Mouse (Mus musculus) liver, embryonic 11.5 days (tissue): ENCODE measurements around the gene Hoxd3. TPM values are rescaled to one million over a fixed set of nuclear protein-coding genes. Genes with fewer than 3 reads are reported as not detected.

Experiments used
- ATAC-seq: fragments of 200-750 bp; cut with Nextera tagmentation; replicated peaks from 2 replicates; pipeline ENCODE4 v1.8.0; 2017; ENCODE audit warnings: moderate number of reproducible peaks, mild to moderate bottlenecking, moderate TSS enrichment, moderate library complexity; ENCODE audit not compliant: low FRiP score
- DNase-seq: peaks from one replicate; pipeline ENCODE4 v3.0.0-alpha.2; 2017; ENCODE audit warnings: low spot score
- H3K27ac ChIP-seq: fragments of 300-500 bp; sonication (generic); 2 replicates; pipeline ENCODE4 v1.5.1; 2014; ENCODE audit warnings: mild to moderate bottlenecking, low read depth, low read length, control low read depth
- H3K27me3 ChIP-seq: fragments of 300-500 bp; sonication (generic); replicated peaks from 2 replicates; pipeline ENCODE4 v1.6.1; 2014; ENCODE audit warnings: low read length, mixed read lengths; ENCODE audit not compliant: control insufficient read depth, insufficient read depth
- H3K36me3 ChIP-seq: fragments of 300-500 bp; sonication (generic); 2 replicates; pipeline ENCODE4 v1.6.1; 2014; ENCODE audit warnings: mild to moderate bottlenecking, low read length, moderate library complexity, mixed read lengths; ENCODE audit not compliant: control insufficient read depth, insufficient read depth
- H3K4me1 ChIP-seq: fragments of 300-500 bp; sonication (generic); replicated peaks from 2 replicates; pipeline ENCODE4 v1.6.1; 2014; ENCODE audit warnings: low read length, mixed read lengths; ENCODE audit not compliant: control insufficient read depth, insufficient read depth
- H3K4me2 ChIP-seq: fragments of 300-500 bp; sonication (generic); 2 replicates; pipeline ENCODE4 v1.6.1; 2014; ENCODE audit warnings: mild to moderate bottlenecking, control low read depth, moderate library complexity
- H3K4me3 ChIP-seq: fragments of 300-500 bp; sonication (generic); 2 replicates; pipeline ENCODE4 v1.5.1; 2014; ENCODE audit warnings: low read depth, low read length, control low read depth
- H3K9ac ChIP-seq: fragments of 300-500 bp; sonication (generic); 2 replicates; pipeline ENCODE4 v1.6.1; 2014; ENCODE audit warnings: low read depth, low read length, control low read depth
- H3K9me3 ChIP-seq: fragments of 300-500 bp; sonication (generic); 2 replicates; pipeline ENCODE4 v1.6.1; 2016; ENCODE audit warnings: low read length, inconsistent platforms, mixed read lengths; ENCODE audit not compliant: control insufficient read depth
- WGBS: fragments of 180-500 bp; shearing (Covaris S2); extraction: QIAGEN DNeasy Blood & Tissue Kit; methylation state at CpG from one replicate; pipeline ENCODE4 v1.1.7; 2014; 5-methylcytosine and 5-hydroxymethylcytosine counted together
- polyA plus RNA-seq: library from polyadenylated mRNA; unstranded; fragments of >200 nt; fragmentation: Nextera tagmentation; extraction: Ambion mirVana; gene quantifications from 2 replicates; pipeline ENCODE4 v1.2.1, GENCODE M21; 2014

The Hoxd3 gene
- polyA plus RNA-seq, 1 experiment from 2014 or later: 0.47 TPM

DNA sequence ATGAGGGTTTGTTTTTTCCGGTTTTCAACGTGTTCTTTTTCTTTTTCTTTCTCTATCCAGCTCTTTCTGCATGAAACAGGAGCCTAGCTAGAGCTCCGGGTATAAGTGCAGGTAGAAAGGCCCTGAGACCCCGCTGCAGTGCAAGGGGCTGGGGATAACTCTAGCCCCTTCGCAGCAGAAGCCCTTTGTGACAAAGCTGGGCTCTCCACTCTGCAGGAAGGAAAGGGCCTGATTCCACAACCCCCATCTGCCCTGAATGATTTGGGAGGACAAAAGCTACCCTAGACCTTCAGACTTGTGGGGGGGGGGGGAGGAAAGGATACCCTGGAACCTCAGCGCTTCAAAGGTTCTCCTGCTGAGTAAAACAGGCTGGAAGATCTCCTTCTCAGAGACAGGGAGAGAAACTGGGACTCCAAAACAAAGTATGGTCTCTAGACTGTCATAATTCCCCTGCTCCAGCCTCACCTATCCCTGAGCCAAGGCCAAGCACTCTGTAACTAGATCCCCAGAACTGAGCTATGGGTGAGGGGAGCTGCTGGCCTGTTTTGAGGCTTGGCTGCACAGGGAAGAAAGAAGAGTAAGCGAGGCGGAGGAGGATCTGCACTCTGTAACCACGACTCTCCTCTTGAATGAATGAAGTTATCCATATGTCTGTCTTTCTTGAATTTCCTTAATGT is 35.2 kb upstream of the Hoxd3 start:
- Histone ChIP-seq H3K27ac (no peak overlapping the region), H3K4me1 (no peaks in the 10 kb centered on the region), H3K27me3 (peaks cover 100% of the 10 kb centered on the region), H3K36me3 (no peaks in the 10 kb centered on the region), H3K4me2 (no peak overlapping the region), H3K9ac (no peak overlapping the region), H3K4me3 (no peak overlapping the region), H3K9me3 (no peaks in the 10 kb centered on the region)
- peak; percentile 30 for DNase-seq
- ATAC-seq: no peak
- 4% methylated on average over 9 of the region's 9 CpGs for WGBS

DNA sequence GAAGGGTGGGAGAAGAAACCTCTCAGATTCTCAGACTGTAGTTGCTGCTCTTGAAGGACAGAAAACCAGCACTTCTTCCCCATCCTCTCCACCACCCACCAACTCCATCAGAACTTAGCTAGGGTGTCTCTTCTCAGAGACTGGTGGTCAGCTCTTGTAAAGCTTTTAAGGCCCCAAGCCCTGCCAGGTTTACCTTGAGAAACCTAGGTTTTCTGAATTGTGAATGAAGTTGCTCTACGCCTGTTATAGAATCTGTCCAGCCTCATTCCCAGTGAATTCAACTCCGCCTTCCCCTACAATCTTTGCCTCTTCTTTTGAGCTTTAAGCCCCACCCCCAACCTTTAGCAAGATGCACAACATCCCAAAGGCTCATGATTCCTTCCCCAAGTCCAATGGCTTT is 34.6 kb upstream of the Hoxd3 start:
- 9% methylated on average over 2 of the region's 2 CpGs for WGBS

DNA sequence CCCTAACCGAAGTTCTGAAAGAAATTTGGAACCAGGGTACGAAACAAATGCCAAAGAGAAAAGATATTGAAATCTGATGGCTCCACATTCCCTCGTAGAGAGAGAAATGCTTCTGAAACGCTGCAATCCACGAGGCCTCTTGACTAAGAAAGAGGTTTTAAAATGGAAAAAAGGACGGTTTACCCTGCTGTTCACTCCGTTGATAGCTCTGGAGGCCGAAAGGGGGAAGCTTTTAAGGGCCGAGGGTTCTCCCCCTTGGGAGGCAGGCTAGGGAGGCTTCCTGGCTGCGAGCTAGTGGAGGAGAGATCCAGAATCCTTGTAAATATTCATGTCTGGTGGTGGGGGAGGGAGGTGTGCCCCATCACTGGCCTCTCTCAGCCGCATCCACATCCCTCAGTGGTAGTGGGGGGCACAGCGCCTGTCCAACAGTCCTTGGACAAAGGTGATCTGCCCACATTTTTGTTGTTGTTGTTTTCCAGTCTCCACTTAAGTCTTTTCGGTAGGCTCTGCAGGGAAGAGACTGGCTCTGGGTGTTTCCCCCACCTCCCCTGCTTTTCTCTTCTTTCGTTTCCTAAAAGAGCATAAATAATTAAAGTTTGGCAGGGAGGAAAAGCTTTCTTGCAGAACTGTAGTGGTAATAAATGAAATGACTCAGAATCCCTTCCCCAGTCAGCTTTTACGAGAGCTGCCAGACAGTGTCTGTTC is 32.7 kb upstream of the Hoxd3 start, which contains the start of gene Hoxd11:
Hoxd11 (plus strand) TSS at position 667 of the 705 bp plus-strand sequence.
- H3K9me3 ChIP-seq: no peaks in the 10 kb centered on the region
- DNase-seq (no peak), ATAC-seq (no peak)
- H3K9ac ChIP-seq: no peak within 1 kb of the TSS
- peak within 1 kb of the TSS; percentile 6; the same call in 1 of the 2 replicates for H3K4me2 ChIP-seq
- H3K36me3 ChIP-seq: no peaks in the 10 kb centered on the region
- peaks cover 7% of the 10 kb centered on the region; the same call in 1 of the 2 replicates for H3K4me1 ChIP-seq
- WGBS: 5% methylated on average over 15 of the region's 15 CpGs
- H3K4me3 ChIP-seq: no peak within 1 kb of the TSS
- H3K27me3 ChIP-seq: peaks cover 100% of the 10 kb centered on the region
- H3K27ac ChIP-seq: no peak within 1 kb of the TSS

More for the DNA sequence above, 34.6 kb upstream of the Hoxd3 start:
- ATAC-seq (no peak), DNase-seq (no peak)
- no peak overlapping the region for H3K9ac ChIP-seq
- H3K4me1 ChIP-seq: 0 out of 2 replicates have a peak, but pooled peaks cover 3% of the 10 kb centered on the region
- no peaks in the 10 kb centered on the region for H3K9me3 ChIP-seq
- H3K27ac ChIP-seq: no peak overlapping the region
- H3K27me3 ChIP-seq: peaks cover 100% of the 10 kb centered on the region
- H3K4me3 ChIP-seq: no peak overlapping the region
- H3K4me2 ChIP-seq: no peak overlapping the region
- no peaks in the 10 kb centered on the region for H3K36me3 ChIP-seq

DNA sequence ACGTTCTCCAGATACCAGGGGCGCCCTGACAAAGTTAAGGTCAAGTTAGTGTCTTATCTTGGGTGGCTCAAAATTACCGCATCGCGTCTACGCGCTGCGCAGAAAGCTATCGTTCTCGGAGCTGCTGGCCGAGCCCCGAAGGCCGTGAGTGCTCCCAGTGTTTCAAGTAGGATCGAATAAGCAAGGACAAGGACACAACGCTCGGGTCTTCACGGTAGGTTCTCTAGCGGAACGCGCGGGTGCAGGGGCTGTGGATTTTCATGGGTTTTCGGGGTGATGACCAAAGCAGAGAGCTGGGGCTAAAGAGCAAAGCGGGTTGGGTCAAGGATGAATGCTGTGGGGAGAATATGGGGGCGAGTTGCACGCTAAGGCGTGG is 32.1 kb upstream of the Hoxd3 start:
- Histone ChIP-seq H3K4me1 (peaks cover 7% of the 10 kb centered on the region; the same call in 1 of the 2 replicates), H3K9me3 (no peaks in the 10 kb centered on the region), H3K36me3 (no peaks in the 10 kb centered on the region), H3K4me3 (no peak overlapping the region), H3K27me3 (peaks cover 100% of the 10 kb centered on the region), H3K4me2 (peak overlapping the region; percentile 6; the same call in 1 of the 2 replicates), H3K27ac (no peak overlapping the region), H3K9ac (no peak overlapping the region)
- DNase-seq: no peak
- no peak for ATAC-seq
- 2% methylated on average over 26 of the region's 26 CpGs for WGBS

DNA sequence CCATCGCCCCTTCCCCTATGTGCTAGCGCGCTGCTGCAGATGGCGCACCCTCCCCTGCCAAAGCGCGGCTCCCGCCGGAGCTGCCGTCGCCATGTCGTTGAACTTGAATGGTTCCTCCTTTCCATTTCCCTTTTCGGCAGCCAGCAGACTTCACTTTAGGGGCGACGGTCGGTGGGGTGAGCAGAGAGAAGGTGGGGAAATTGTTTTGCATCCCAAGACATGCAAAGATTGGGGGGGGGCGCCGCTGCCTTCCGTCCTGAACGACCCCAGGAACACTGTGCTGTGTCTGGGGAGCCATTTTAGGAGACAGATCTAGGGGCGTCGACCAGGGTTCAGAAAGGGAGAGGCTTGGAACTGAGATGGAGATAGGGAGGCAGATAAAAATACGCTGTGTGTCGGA is 31.7 kb upstream of the Hoxd3 start:
- peaks cover 100% of the 10 kb centered on the region for H3K27me3 ChIP-seq

DNA sequence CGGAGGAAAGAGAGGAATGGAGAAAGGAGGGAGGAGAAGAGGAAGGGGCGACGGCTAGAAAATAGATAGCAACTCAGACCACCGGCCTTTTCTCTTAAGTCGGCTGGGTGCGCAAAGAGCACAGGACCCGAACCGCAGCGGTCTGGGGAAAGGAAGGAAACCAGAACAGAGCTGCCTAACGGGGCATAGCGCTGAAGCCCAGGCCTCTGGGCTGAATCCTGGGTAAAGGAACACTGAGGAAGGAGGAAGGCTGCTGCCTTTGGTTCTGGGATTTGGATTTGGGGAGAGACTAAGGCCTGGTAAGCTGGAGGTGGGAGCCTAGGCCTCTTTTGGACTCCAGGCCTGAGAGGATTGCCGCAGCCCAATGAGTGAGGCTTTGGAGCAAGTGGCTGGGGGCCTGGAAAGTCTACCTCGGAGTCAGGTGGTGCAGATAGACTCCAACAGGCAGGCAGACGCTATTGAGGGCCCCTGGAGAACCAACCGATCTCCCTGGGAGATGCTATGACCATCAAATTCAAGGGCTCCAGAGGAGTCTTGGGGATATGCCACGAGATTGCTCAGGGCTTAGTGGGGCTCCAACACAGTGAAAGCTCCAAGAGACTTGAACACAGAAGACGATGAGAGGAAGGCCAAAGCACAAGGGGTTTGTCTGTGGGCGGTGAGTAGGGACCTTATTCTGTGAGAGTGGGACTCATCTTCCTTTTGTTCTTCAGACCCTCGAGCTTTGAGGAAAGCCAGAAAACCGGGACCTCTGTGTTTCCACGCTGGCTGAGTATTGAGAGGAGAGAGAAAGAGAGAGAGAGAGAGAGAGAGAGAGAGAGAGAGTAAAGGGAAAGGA is 30.9 kb upstream of the Hoxd3 start:
- H3K9me3 ChIP-seq: no peaks in the 10 kb centered on the region
- DNase-seq (no peak), ATAC-seq (no peak)
- H3K4me3 ChIP-seq: no peak overlapping the region
- H3K4me1 ChIP-seq: peaks cover 7% of the 10 kb centered on the region; the same call in 1 of the 2 replicates
- WGBS: 1% methylated on average over 21 of the region's 21 CpGs
- no peaks in the 10 kb centered on the region for H3K36me3 ChIP-seq
- no peak overlapping the region for H3K9ac ChIP-seq
- H3K27me3 ChIP-seq: peaks cover 100% of the 10 kb centered on the region
- no peak overlapping the region for H3K27ac ChIP-seq
- H3K4me2 ChIP-seq: no peak overlapping the region

More for the DNA sequence above, 31.7 kb upstream of the Hoxd3 start:
- 2% methylated on average over 23 of the region's 23 CpGs for WGBS
- ATAC-seq (no peak), DNase-seq (no peak)
- Histone ChIP-seq H3K9me3 (no peaks in the 10 kb centered on the region), H3K4me2 (peak overlapping the region; percentile 6; the same call in 1 of the 2 replicates), H3K4me1 (peaks cover 7% of the 10 kb centered on the region; the same call in 1 of the 2 replicates), H3K27ac (no peak overlapping the region), H3K9ac (no peak overlapping the region), H3K4me3 (no peak overlapping the region), H3K36me3 (no peaks in the 10 kb centered on the region)

DNA sequence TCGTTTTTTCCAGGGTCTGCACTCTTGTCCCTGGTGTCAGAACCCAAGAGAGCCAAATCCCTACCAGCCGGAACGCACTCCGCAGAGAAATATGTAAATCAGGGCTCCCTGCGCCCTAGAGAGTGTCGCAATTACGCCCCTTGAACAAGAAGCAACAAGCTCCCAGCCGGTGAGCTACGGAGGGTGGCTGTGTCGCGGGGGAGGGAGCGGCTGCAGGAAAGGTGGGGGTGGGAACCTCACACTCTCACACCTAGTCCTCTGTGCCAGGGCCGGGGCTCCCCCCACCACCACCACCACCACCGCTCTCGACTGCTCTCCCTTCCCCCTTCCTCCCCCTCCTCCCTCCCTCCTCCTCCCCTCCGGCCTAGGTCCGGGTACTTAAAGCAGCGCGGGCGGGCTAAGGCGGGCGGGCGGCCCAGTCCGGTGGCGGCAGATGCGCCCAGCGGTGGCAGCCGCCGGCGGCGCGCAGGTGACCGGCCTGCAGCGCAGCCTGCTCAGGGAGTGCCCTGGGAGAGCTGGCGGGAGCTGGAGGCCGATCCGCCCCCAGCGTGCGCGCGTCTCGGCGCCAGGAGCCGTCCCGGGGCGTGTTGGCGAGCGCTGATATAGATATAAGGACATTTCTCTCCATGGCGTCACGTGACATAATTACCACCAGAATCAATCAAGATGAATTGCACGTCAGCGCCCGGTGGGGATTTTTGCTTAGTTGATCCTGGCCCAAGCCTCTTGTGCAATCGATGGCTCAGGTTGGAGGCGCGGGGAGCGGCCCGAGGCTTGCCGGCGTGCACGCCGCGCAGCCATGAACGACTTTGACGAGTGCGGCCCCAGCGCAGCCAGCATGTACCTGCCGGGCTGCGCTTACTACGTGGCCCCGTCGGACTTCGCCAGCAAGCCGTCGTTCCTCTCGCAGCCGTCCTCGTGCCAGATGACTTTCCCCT is 29.9 kb upstream of the Hoxd3 start:
- Histone ChIP-seq H3K4me1 (peaks cover 7% of the 10 kb centered on the region; the same call in 1 of the 2 replicates), H3K9me3 (no peaks in the 10 kb centered on the region), H3K36me3 (no peaks in the 10 kb centered on the region), H3K4me3 (peak overlapping the region; percentile 14; the same call in 1 of the 2 replicates), H3K27ac (no peak overlapping the region), H3K4me2 (peak overlapping the region; percentile 31), H3K27me3 (peaks cover 99% of the 10 kb centered on the region), H3K9ac (no peak overlapping the region)
- no peak for DNase-seq
- ATAC-seq: no peak; the same call in 1 of the 2 replicates
- 2% methylated on average over 76 of the region's 78 CpGs for WGBS
